Mouse (Mus musculus) adrenal gland (tissue): ENCODE data around the gene Dnaic1.
"Not testable (repeated sequence)": the region's sequence is repeated elsewhere in the genome, so short reads cannot be mapped to it uniquely, and the experiment has no call there.

Source experiments
- intact Hi-C: fragments of 180-260 bp; cut with DNase I; formaldehyde crosslinking; loops from one replicate; pipeline ENCODE4 v1.15.1; 2025

The Dnaic1 gene

GRCm38 (mm10) chr4:41660851-41661430 is 91.4 kb downstream of the Dnaic1 start:
- intact Hi-C loops, result no loop called here

- intact Hi-C loops, result no loop called here
These were observed 93.1 kb downstream of the Dnaic1 start for GRCm38 (mm10) chr4:41662723-41663122.

GRCm38 (mm10) chr4:41663614-41664013 is 94.0 kb downstream of the Dnaic1 start:
- intact Hi-C loops, result no loop called here

DNA sequence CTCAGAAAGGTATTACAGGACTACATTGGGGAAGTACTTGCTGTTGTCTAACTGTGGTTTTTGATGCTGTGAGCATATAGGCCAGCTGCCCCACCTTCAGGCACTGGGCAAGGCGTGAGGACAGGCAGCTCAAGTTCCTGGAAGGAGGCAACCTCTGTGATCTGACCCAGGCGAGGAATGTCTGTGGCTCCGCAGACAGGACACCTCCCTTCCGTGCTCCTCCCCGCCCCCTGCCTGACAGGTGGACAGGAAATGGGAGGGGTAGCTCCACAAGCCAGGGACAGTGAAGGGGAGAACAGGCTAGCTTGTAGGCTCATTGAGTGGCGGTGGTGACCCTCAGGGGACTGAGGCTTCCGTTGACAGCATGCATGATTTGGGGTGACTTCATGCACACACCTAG is 95.0 kb downstream of the Dnaic1 start:
- intact Hi-C loops, result no loop called here

DNA sequence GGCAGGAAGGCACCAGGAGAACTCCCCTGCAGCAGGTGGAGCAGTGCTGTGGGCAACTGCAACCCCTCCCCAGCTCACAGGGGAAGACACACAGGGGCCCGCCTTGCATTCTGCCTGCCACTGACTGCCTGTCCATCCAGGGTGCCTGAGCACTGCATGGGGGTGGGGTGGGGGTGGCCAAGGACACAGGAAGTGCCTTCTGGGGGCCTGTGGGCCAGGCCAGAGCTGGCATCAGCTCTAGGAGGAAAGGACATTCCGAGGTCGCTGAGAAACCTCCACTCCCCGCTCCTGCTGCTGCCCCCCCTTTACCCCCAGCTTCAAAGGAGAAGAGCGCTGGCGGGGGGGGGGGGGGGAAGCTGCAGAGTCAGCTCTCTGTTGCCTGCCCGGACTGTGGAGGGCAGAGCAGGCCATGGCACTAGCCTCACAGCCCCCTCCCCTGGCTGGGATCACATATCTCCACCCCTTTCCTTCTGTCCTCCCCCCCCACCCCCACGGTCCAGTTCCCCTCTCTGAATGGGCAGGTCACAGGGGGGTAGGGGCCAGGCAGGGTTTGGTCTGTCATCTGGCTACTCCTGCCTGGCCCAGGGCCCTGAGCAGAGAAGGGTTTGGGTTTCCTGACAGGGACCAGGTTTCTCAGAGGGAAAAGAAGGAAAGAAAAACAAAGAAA is 95.6 kb downstream of the Dnaic1 start:
- intact Hi-C loops, result no loop called here

DNA sequence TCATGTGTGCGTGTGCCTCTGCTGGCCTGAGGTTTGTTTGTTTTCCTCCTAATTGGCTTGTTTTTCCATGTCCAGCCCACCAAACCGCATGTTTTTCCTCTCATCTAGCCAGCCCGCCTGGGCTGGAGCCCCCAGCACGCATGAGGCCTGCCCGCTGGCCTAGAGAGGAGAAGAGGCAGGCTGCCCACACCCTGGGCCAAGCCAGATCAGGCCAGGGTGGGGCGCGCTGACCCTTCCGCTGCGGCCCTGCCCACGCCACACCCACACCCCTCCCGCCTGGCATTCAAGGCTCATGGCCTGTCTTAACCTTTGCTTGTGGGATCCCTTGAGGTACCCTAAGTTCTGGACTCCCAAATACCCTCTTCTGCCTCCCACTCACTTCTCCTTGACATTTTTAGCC is 97.1 kb downstream of the Dnaic1 start:
- intact Hi-C loops, result no loop called here

- intact Hi-C loops, result no loop called here
These were observed 101.3 kb downstream of the Dnaic1 start for GRCm38 (mm10) chr4:41670836-41671235.

GRCm38 (mm10) chr4:41671500-41671899 is 101.9 kb downstream of the Dnaic1 start:
- intact Hi-C loops, result no loop called here

GRCm38 (mm10) chr4:41671963-41672480 is 102.4 kb downstream of the Dnaic1 start:
- intact Hi-C loops, result no loop called here

- intact Hi-C loops, result no loop called here
These were observed 103.0 kb downstream of the Dnaic1 start for GRCm38 (mm10) chr4:41672522-41672963.

- intact Hi-C loops, result no loop called here
These were observed 103.6 kb downstream of the Dnaic1 start for GRCm38 (mm10) chr4:41673186-41673585.

GRCm38 (mm10) chr4:41676248-41677005 is 106.9 kb downstream of the Dnaic1 start:
- intact Hi-C loops, result no loop called here

DNA sequence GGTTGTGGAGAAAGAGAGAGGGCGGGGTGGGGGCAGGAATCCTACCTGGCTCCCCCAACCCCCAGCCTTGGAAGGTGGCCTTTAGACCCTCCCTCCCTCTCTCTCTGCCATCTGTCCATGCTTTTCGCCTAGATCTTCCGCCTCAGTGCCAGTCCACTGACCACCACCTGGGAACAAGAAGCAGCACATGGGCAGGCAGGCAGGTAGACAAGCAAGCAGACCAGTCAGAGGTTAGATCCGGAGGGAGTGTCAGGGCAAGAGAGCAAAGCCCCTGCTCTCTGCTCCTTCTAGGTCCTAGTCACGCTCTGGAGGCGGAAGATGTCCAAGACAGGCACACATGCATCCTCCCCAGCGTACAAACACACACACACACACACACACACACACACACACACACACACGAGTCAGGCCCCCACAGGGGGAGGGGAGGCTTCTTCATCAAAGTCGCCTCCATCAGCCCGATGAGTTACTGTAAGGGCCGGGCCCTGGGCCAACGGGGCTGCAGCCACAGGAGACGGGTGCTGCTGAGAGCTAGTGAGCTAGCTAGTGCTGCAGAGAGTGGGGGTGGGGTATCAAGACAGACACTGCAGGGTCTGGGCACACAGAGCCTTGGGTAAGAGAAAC is 107.5 kb downstream of the Dnaic1 start:
- intact Hi-C loops, result no loop called here

DNA sequence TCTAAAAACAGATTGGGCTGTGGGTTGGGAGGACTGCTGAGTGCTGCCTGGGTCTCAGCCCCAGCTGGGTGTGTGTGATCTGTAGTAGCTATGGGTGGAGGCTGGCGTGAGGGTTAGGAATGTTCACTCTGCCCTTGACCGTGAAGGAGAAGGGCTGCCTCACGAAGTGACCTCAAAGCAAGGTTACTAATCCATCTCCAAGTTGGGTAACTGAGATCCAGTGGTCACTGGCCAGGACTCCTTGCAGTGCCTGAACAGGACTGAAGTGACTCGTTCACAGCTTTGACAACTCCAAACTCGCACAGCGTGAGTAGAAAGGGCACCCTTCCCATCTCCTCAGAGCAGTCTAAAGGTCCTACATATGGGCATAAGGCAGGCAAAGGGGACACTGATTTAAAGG is 109.3 kb downstream of the Dnaic1 start:
- intact Hi-C loops, result no loop called here

GRCm38 (mm10) chr4:41679291-41679690 is 109.7 kb downstream of the Dnaic1 start:
- intact Hi-C loops, result no loop called here

DNA sequence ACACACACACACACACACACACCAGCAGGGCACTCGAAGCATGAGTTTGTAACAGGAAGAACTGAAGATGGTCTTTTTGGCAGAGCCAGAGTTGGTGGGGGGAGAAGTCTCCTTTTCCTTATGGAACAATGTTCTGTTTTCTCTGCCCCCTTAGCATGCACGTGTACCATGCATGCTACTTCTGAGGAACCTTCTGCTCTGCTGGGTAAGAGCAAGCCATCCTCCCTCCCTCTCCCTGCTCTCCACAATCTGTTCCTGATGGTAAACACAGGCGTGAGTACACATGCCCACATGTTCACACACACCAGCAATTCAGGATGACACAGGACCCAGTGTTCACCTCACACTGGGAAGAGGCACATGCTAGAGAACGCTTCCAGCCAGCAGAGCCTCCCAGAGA is 111.6 kb downstream of the Dnaic1 start:
- intact Hi-C loops, result no loop called here

GRCm38 (mm10) chr4:41681947-41682346 is 112.4 kb downstream of the Dnaic1 start:
- intact Hi-C loops, result no loop called here

DNA sequence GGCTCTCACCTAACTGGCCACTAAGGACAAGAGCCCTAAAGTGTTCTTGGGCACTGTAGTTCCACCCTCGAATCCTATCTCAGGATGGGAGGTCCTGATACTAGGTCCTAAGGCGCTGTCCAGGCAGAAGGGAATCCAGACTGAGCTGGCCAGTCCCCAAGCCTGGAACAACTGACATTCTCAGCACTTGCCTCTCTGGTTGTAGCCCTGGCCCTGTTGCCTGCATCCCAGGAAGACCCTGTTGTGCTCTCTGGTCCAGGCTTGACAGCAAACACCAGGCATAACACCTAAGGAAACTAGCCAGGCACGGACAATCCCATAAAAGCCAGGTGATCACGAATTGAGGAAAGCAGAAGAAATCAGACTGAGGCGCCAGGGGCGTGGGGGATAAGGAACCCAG is 113.2 kb downstream of the Dnaic1 start:
- intact Hi-C loops, result no loop called here

GRCm38 (mm10) chr4:41683303-41683702 is 113.7 kb downstream of the Dnaic1 start:
- intact Hi-C loops, result not testable (repeated sequence)

DNA sequence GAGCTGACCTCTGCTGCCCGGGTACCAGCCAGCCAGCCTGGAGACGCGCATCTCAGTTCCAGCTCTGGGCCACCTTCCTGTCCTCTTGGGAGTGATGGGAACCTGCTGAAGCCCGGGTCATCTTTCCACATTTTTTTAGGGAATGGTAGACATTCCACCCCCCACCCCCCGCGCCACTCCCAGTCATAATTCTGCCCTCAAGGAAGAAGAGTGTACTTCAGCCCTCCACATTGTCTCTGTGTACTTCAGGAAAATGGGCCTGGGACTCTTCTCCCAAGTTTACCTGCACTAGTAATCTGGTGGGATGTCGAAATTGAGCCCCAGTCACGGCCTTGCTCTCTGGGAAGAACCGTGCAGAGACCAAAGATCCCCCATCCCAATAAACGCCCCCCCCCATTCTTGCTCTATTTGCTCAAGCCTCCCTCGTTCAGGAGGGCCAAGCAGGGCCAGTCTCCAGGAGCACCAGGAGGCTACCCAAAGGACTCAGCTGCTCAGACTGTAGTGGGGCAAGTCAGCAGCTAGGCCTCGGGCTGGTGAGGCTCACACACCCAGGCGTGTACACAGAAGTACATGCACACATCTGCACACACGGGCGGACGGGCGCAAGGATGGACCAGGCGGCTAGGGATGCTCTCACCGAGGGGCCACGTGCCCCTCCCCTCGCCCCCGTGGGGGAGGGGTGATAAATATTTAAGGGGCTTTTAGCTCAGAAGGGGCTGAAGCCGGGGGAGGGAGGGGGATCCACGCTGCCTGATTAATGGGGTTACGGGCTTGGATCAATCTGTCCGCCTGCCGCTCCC is 114.8 kb downstream of the Dnaic1 start:
- intact Hi-C loops, result not testable (repeated sequence)

- intact Hi-C loops, result not testable (repeated sequence)
These were observed 115.4 kb downstream of the Dnaic1 start for GRCm38 (mm10) chr4:41684931-41685453.
